Mouse (Mus musculus) heart, postnatal 10 days (tissue): Measurements from ENCODE around the gene Hras. TPM values are rescaled to one million over a fixed set of nuclear protein-coding genes. Genes with fewer than 3 reads are reported as not detected.

Experiments used
- DNase-seq, 2 experiments: peaks; one replicate each; pipeline ENCODE4 v3.0.0; 2021
- intact Hi-C: fragments of 180-260 bp; cut with DNase I; formaldehyde crosslinking; loops from one replicate; pipeline ENCODE4 v1.15.1; 2025
- microRNA-seq, 2 experiments: library from miRNA; unstranded; fragments of <30 nt; microRNA quantifications; one replicate each; pipeline ENCODE4 v1.2.0; 2022
- total RNA-seq, 2 experiments: library from RNA; stranded (reverse); gene quantifications; 2 replicates each; pipeline ENCODE4 v1.2.3; 2021

Gene Hras
- total RNA-seq, 2 experiments from 2014 or later, result 102 to 114 TPM

GRCm38 (mm10) chr7:141143112-141143511 is 50.7 kb downstream of the Hras start:
- peak in 1 of 2 experiments; percentile 48 for DNase-seq
- intact Hi-C loops, result no loop called here

GRCm38 (mm10) chr7:141141326-141141725 is 52.5 kb downstream of the Hras start:
- DNase-seq, result no peak
- intact Hi-C loops, result no loop called here

Small RNA genes within 50 kb of the gene (microRNA-seq; reads per million reads assigned to microRNA genes)
- 530 to 863 reads per million in 2 experiments for gene Mir210

Other genes starting within 250 kb of the Hras start
- 1 to 10 TPM in 1 of 2 experiments, not detected in 1; 1.1 TPM for gene Ifitm5, start 243.7 kb downstream of the Hras start, total RNA-seq
- not detected for gene Gm45717, start 238.1 kb downstream of the Hras start, total RNA-seq
- 100 to 1,000 TPM; 168 to 187 TPM for gene Ifitm2, start 238.0 kb downstream of the Hras start, total RNA-seq
- 1 to 10 TPM; 2.4 to 3.8 TPM for gene Ifitm1, start 226.8 kb downstream of the Hras start, total RNA-seq
- 100 to 1,000 TPM; 104 to 117 TPM for gene Ifitm3, start 183.2 kb downstream of the Hras start, total RNA-seq
- under 1 TPM in 1 of 2 experiments, not detected in 1; 0.69 TPM for gene Ifitm6, start 176.1 kb downstream of the Hras start, total RNA-seq
- gene Gm17387, start 164.9 kb downstream of the Hras start, total RNA-seq, result not detected
- gene B4galnt4, start 132.9 kb downstream of the Hras start, total RNA-seq, result under 1 TPM in 1 of 2 experiments, not detected in 1; 0.22 TPM
- gene Pkp3, start 115.8 kb downstream of the Hras start, total RNA-seq, result under 1 TPM in 1 of 2 experiments, not detected in 1; 0.24 TPM
- gene Sigirr, start 93.4 kb downstream of the Hras start, total RNA-seq, result 1 to 10 TPM; 6.7 to 8.2 TPM
- gene Ano9, start 76.2 kb downstream of the Hras start, total RNA-seq, result under 1 TPM; 0.10 to 0.14 TPM
- 10 to 100 TPM; 37.4 to 45.9 TPM for gene Ptdss2, start 71.6 kb downstream of the Hras start, total RNA-seq
- 10 to 100 TPM; 72.9 to 75.3 TPM for gene Rnh1, start 21.1 kb downstream of the Hras start, total RNA-seq
- gene Lrrc56, start 152 bp upstream of the Hras start, total RNA-seq, result 1 to 10 TPM; 3.3 to 4.0 TPM
- gene Lmntd2, start 20.1 kb upstream of the Hras start, total RNA-seq, result not detected
- gene Rassf7, start 21.9 kb upstream of the Hras start, total RNA-seq, result 1 to 10 TPM; 1.9 to 4.9 TPM
- gene Phrf1, start 34.8 kb upstream of the Hras start, total RNA-seq, result 10 to 100 TPM; 46.1 to 47.4 TPM
- gene Irf7, start 72.5 kb upstream of the Hras start, total RNA-seq, result 1 to 10 TPM; 1.7 TPM
- gene Cdhr5, start 82.8 kb upstream of the Hras start, total RNA-seq, result not detected
- gene Sct, start 85.1 kb upstream of the Hras start, total RNA-seq, result under 1 TPM in 1 of 2 experiments, not detected in 1; 0.48 TPM
- gene Drd4, start 98.0 kb upstream of the Hras start, total RNA-seq, result not detected
- 10 to 100 TPM; 25.0 to 27.0 TPM for gene Deaf1, start 133.7 kb upstream of the Hras start, total RNA-seq
- 10 to 100 TPM; 13.5 to 14.7 TPM for gene Tmem80, start 133.7 kb upstream of the Hras start, total RNA-seq
- 1 to 10 TPM; 2.8 to 3.0 TPM for gene Eps8l2, start 144.9 kb upstream of the Hras start, total RNA-seq
- 100 to 1,000 TPM; 137 to 155 TPM for gene Taldo1, start 198.2 kb upstream of the Hras start, total RNA-seq
- 10 to 100 TPM; 12.2 to 15.0 TPM for gene Gatd1, start 220.1 kb upstream of the Hras start, total RNA-seq
- gene Cend1, start 235.5 kb upstream of the Hras start, total RNA-seq, result 1 to 10 TPM; 1.6 TPM
- 10 to 100 TPM; 53.3 to 59.8 TPM for gene Slc25a22, start 243.9 kb upstream of the Hras start, total RNA-seq